In genomic region chr12:26469098-26470041, GRCm38 (mm10) we compare ENCODE assay signal across 8 mouse cellular contexts. TPM values are rescaled to one million over a fixed set of nuclear protein-coding genes. Genes with fewer than 3 reads are reported as not detected.
DNase-seq lines count a peak whose midpoint lies in the region; ATAC-seq and TF ChIP-seq lines count a peak whose summit lies in the region.

Gene Cmpk2 (plus strand): TSS chr12:26469204.

- H3K79me2 ChIP-seq in MEL (ENCODE audit: control insufficient read depth, insufficient read depth, low read length, poor library complexity): no peaks in the 10 kb centered on the region

- TF ChIP-seq CTCF in MEL (IDR thresholded peaks at IDR 0.05 in 2 of 3, conservative IDR thresholded peaks at IDR 0.05 in 1 of 3; ENCODE audit: control insufficient read depth in 1 of 3, insufficient read depth in 1 of 3, low read depth in 2 of 3, low read length in 3 of 3, poor library complexity in 1 of 3, severe bottlenecking in 1 of 3): no peak
- 0 out of 2 replicates have a peak, but pooled peaks have one; percentile 15 for TF ChIP-seq CTCF in thymus, adult 2 months (IDR thresholded peaks at IDR 0.05; ENCODE audit: borderline replicate concordance, control insufficient read depth, extremely low read depth, insufficient read depth, low read length, poor library complexity)

- H3K9me3 ChIP-seq in MEL (replicated peaks; ENCODE audit: insufficient read depth, low read length): no peaks in the 10 kb centered on the region
- no peaks in the 10 kb centered on the region for H3K9me3 ChIP-seq in hindbrain, embryonic 10.5 days
- H3K9me3 ChIP-seq in lung, embryonic 16.5 days (ENCODE audit: control insufficient read depth, low read length): no peaks in the 10 kb centered on the region

- ATAC-seq in frontal cortex, adult (ENCODE audit: low TSS enrichment): peak; percentile 82
- peak; percentile 81 for ATAC-seq in lung, embryonic 16.5 days (ENCODE audit: low read depth)

- no peak for TF ChIP-seq RAD21 in MEL (IDR thresholded peaks at IDR 0.05; ENCODE audit: low read depth, low read length)

- peak; percentile 69 for DNase-seq in MEL (ENCODE audit: low read depth, low spot score)
- peak; percentile 91 for DNase-seq in cerebellum, adult 9-10 months
- peak; percentile 80 for DNase-seq in hindbrain, embryonic 10.5 days (ENCODE audit: low spot score)
- peak; percentile 85 for DNase-seq in layer of hippocampus, adult 9-11 months
- peak; percentile 64 for DNase-seq in ovary, adult 18-20 months (ENCODE audit: low spot score)
- peak; percentile 81 for DNase-seq in thymus, adult 2 months

- no peaks in the 10 kb centered on the region for H3K27me3 ChIP-seq in MEL (ENCODE audit: control insufficient read depth in 1 of 2, insufficient read depth in 2 of 2, low read length in 2 of 2)
- H3K27me3 ChIP-seq in hindbrain, embryonic 10.5 days (ENCODE audit: insufficient read depth, poor library complexity, severe bottlenecking): 0 out of 2 replicates have a peak, but pooled peaks cover 17% of the 10 kb centered on the region
- no peaks in the 10 kb centered on the region for H3K27me3 ChIP-seq in lung, embryonic 16.5 days (ENCODE audit: control insufficient read depth, insufficient read depth, low read depth, low read length)
- H3K27me3 ChIP-seq in thymus, adult 2 months (ENCODE audit: control insufficient read depth, insufficient read depth, low read length): no peaks in the 10 kb centered on the region

- peak within 1 kb of the TSS; percentile 55 for H3K9ac ChIP-seq in MEL (ENCODE audit: control insufficient read depth, low read depth, low read length, poor library complexity, severe bottlenecking)
- peak within 1 kb of the TSS; percentile 75 for H3K9ac ChIP-seq in lung, embryonic 16.5 days (ENCODE audit: low read length)

- TF ChIP-seq EP300 in MEL (IDR thresholded peaks at IDR 0.05; ENCODE audit: low read depth in 1 of 2, low read length in 2 of 2): no peak

- H3K36me3 ChIP-seq in MEL (ENCODE audit: control insufficient read depth in 1 of 2, insufficient read depth in 2 of 2, low read length in 2 of 2): no peaks in the 10 kb centered on the region
- H3K36me3 ChIP-seq in hindbrain, embryonic 10.5 days: no peaks in the 10 kb centered on the region
- H3K36me3 ChIP-seq in lung, embryonic 16.5 days (ENCODE audit: control insufficient read depth, insufficient read depth, low read length): no peaks in the 10 kb centered on the region
- no peaks in the 10 kb centered on the region for H3K36me3 ChIP-seq in thymus, adult 2 months (ENCODE audit: control insufficient read depth, insufficient read depth, low read length)

- H3K4me2 ChIP-seq in lung, embryonic 16.5 days (ENCODE audit: low read depth, low read length): peak within 1 kb of the TSS; percentile 93

- H3K4me3 ChIP-seq in MEL (ENCODE audit: control insufficient read depth in 1 of 2, insufficient read depth in 1 of 2, low read depth in 2 of 2, low read length in 2 of 2): peak within 1 kb of the TSS; percentile 69 to 81
- peak within 1 kb of the TSS; percentile 70 for H3K4me3 ChIP-seq in hindbrain, embryonic 10.5 days
- H3K4me3 ChIP-seq in lung, embryonic 16.5 days (ENCODE audit: low read length): peak within 1 kb of the TSS; percentile 68
- peak within 1 kb of the TSS; percentile 83 for H3K4me3 ChIP-seq in thymus, adult 2 months (ENCODE audit: control insufficient read depth, insufficient read depth, low read length)

- no peaks in the 10 kb centered on the region; a peak in 1 of 4 replicates for H3K4me1 ChIP-seq in MEL (ENCODE audit: control insufficient read depth in 1 of 2, insufficient read depth in 2 of 2, low read length in 2 of 2)
- H3K4me1 ChIP-seq in hindbrain, embryonic 10.5 days (replicated peaks): peaks cover 31% of the 10 kb centered on the region
- peaks cover 5% of the 10 kb centered on the region; the same call in 1 of the 2 replicates for H3K4me1 ChIP-seq in lung, embryonic 16.5 days (replicated peaks; ENCODE audit: control insufficient read depth, insufficient read depth, low read length)
- peaks cover 12% of the 10 kb centered on the region for H3K4me1 ChIP-seq in thymus, adult 2 months (replicated peaks; ENCODE audit: control insufficient read depth, insufficient read depth, low read length)

- no peak for TF ChIP-seq POLR2A in MEL (IDR thresholded peaks at IDR 0.05; ENCODE audit: control insufficient read depth in 1 of 2, insufficient read depth in 1 of 2, low read depth in 1 of 2, low read length in 2 of 2, poor library complexity in 1 of 2)
- peak; percentile 17; the same call in 1 of the 2 replicates for TF ChIP-seq POLR2A in thymus, adult 2 months (IDR thresholded peaks at IDR 0.05; ENCODE audit: control insufficient read depth, extremely low read depth, insufficient read depth, low read length, poor library complexity)

- WGBS in hindbrain, embryonic 10.5 days: under 1% methylated on average over 69 of the region's 69 CpGs
- under 1% methylated on average over 69 of the region's 69 CpGs for WGBS in lung, embryonic 16.5 days
- under 1% methylated on average over 69 of the region's 69 CpGs for WGBS in thymus, adult 2 months

- H3K27ac ChIP-seq in MEL (ENCODE audit: control insufficient read depth, low read depth, low read length): no peak within 1 kb of the TSS
- peak within 1 kb of the TSS; percentile 92 for H3K27ac ChIP-seq in hindbrain, embryonic 10.5 days
- peak within 1 kb of the TSS; percentile 91 for H3K27ac ChIP-seq in lung, embryonic 16.5 days (ENCODE audit: low read length)
- no peak within 1 kb of the TSS for H3K27ac ChIP-seq in thymus, adult 2 months (ENCODE audit: control insufficient read depth, insufficient read depth, low read length)

TF ChIP-seq in MEL, 35 proteins besides CTCF, POLR2A, EP300 and RAD21:
- TF ChIP-seq BHLHE40 (IDR thresholded peaks at IDR 0.05; ENCODE audit: borderline replicate concordance, low read depth, low read length) (no peak), MEF2A (IDR thresholded peaks at IDR 0.05; ENCODE audit: extremely low read depth, insufficient replicate concordance, low read depth, low read length, poor library complexity, severe bottlenecking) (no peak), MYB (IDR thresholded peaks at IDR 0.05; ENCODE audit: low read depth, low read length) (no peak), USF1 (IDR thresholded peaks at IDR 0.05; ENCODE audit: low read depth, low read length) (no peak), POLR2AphosphoS5 (IDR thresholded peaks at IDR 0.05; ENCODE audit: borderline replicate concordance, low read depth, low read length) (no peak), NRF1 (IDR thresholded peaks at IDR 0.05; ENCODE audit: insufficient read depth, low read depth, low read length, poor library complexity, severe bottlenecking) (peak; percentile 66), GABPA (IDR thresholded peaks at IDR 0.05; ENCODE audit: low read depth, low read length) (no peak), GATA1 (IDR thresholded peaks at IDR 0.05; ENCODE audit: low read depth, low read length) (no peak), POLR2AphosphoS2 (IDR thresholded peaks at IDR 0.05; ENCODE audit: low read length) (no peak), CHD2 (IDR thresholded peaks at IDR 0.05; ENCODE audit: low read length) (no peak), TAL1 (IDR thresholded peaks at IDR 0.05; ENCODE audit: low read length) (no peak), SIN3A (IDR thresholded peaks at IDR 0.05; ENCODE audit: low read length) (0 out of 2 replicates have a peak, but pooled peaks have one; percentile 5)

RNA-seq across cellular contexts. Expression of gene Cmpk2, which starts in this region (rescaled TPM):
- 0.69 and 0.89 TPM in 2 replicates for total RNA-seq in MEL (2012; rRNA removed)
- 1 to 10 TPM in 1 of 2 experiments, not detected in 1; 3.0 TPM for polyA plus RNA-seq in MEL (2012; ENCODE audit: insufficient read depth in 1 of 2, insufficient read length in 2 of 2, low read depth in 1 of 2, low replicate concordance in 2 of 2, missing spikeins in 1 of 2)
- polyA plus RNA-seq in hindbrain, embryonic 10.5 days (2016; fragmentation: Nextera tagmentation; extraction: Ambion mirVana): 6.2 and 7.4 TPM in 2 replicates
- 7.4 and 8.6 TPM in 2 replicates for polyA plus RNA-seq in lung, embryonic 16.5 days (2015; fragmentation: Nextera tagmentation; extraction: Ambion mirVana)
- 6.6 and 7.2 TPM in 2 replicates for polyA plus RNA-seq in thymus, adult 2 months (2012; rRNA removed)

Comparison
In these comparisons a context has a peak if more than half of its experiments do, and no peak if none do; other contexts are left out.
1. H3K27ac ChIP-seq: peak in hindbrain, embryonic 10.5 days (single experiment) and lung, embryonic 16.5 days (single experiment); none in MEL (single experiment) and thymus, adult 2 months (single experiment).
2. Peak in every context shown above with its lines, with median percentiles within 50 percentile points of each other: DNase-seq and H3K4me3 ChIP-seq.